Mouse (Mus musculus): ENCODE results near the gene Cluap1. TPM values are rescaled to one million over a fixed set of nuclear protein-coding genes. Genes with fewer than 3 reads are reported as not detected.
"Not testable (repeated sequence)": the region's sequence is repeated elsewhere in the genome, so short reads cannot be mapped to it uniquely, and the experiment has no call there.

The Cluap1 gene
- polyA plus RNA-seq, 1 experiment from 2014 or later, result 24.7 TPM

GRCm38 (mm10) chr16:3959261-3959660 lies 50.7 kb downstream of the Cluap1 start:
- DNase-seq (ENCODE audit: low spot score) (no peak), ATAC-seq (replicated peaks; ENCODE audit: low FRiP score) (no peak)
- 84% methylated on average over 2 of the region's 2 CpGs for WGBS
- H3K4me2 ChIP-seq (ENCODE audit: low read depth, low read length, severe bottlenecking), result no peak overlapping the region
- no peaks in the 10 kb centered on the region for H3K9me3 ChIP-seq (ENCODE audit: control insufficient read depth, low read length)
- no peaks in the 10 kb centered on the region for H3K27me3 ChIP-seq (ENCODE audit: control insufficient read depth, insufficient read depth, low read length)
- no peak overlapping the region for H3K4me3 ChIP-seq (ENCODE audit: low read depth, low read length)
- H3K9ac ChIP-seq (ENCODE audit: low read length), result no peak overlapping the region
- no peaks in the 10 kb centered on the region for H3K36me3 ChIP-seq (ENCODE audit: control insufficient read depth, insufficient read depth, low read length)
- no peaks in the 10 kb centered on the region for H3K4me1 ChIP-seq (replicated peaks; ENCODE audit: control insufficient read depth, insufficient read depth, low read length)
- no peak overlapping the region for H3K27ac ChIP-seq (ENCODE audit: low read depth, low read length)

- H3K4me3 ChIP-seq (ENCODE audit: low read depth, low read length), result no peak overlapping the region
- H3K27me3 ChIP-seq (ENCODE audit: control insufficient read depth, insufficient read depth, low read length), result no peaks in the 10 kb centered on the region
- DNase-seq (ENCODE audit: low spot score) (no peak), ATAC-seq (replicated peaks; ENCODE audit: low FRiP score) (no peak)
- no peaks in the 10 kb centered on the region for H3K9me3 ChIP-seq (ENCODE audit: control insufficient read depth, low read length)
- H3K27ac ChIP-seq (ENCODE audit: low read depth, low read length), result no peak overlapping the region
- H3K36me3 ChIP-seq (ENCODE audit: control insufficient read depth, insufficient read depth, low read length), result no peaks in the 10 kb centered on the region
- H3K9ac ChIP-seq (ENCODE audit: low read length), result no peak overlapping the region
- no peaks in the 10 kb centered on the region for H3K4me1 ChIP-seq (replicated peaks; ENCODE audit: control insufficient read depth, insufficient read depth, low read length)
- H3K4me2 ChIP-seq (ENCODE audit: low read depth, low read length, severe bottlenecking), result no peak overlapping the region
- 85% methylated on average over 10 of the region's 10 CpGs for WGBS
These were observed 56.4 kb downstream of the Cluap1 start for GRCm38 (mm10) chr16:3964990-3965389.

DNA sequence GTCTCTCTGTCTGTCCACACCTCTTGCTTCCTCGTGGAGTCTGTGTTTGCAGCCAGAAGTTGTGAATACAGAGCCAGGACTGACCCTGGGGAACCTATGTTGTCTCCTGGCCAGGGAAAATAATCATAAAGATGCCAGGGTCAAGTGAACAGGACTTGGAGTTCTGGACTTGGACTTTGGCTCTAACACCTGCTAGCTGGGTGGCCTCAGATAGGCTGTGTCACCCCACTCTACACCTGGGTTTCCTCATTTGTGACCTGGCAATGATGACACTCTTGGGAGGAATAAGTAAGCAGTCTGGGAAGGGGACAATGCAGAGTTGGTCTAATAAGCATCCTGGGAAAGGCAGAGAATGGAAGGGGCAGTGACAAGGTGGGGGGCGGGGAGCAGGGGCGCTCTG lies 56.9 kb downstream of the Cluap1 start:
- H3K27ac ChIP-seq (ENCODE audit: low read depth, low read length), result no peak overlapping the region
- no peaks in the 10 kb centered on the region for H3K9me3 ChIP-seq (ENCODE audit: control insufficient read depth, low read length)
- WGBS, result 90% methylated on average over 3 of the region's 3 CpGs
- no peak overlapping the region for H3K9ac ChIP-seq (ENCODE audit: low read length)
- no peaks in the 10 kb centered on the region for H3K27me3 ChIP-seq (ENCODE audit: control insufficient read depth, insufficient read depth, low read length)
- H3K4me3 ChIP-seq (ENCODE audit: low read depth, low read length), result no peak overlapping the region
- H3K4me1 ChIP-seq (replicated peaks; ENCODE audit: control insufficient read depth, insufficient read depth, low read length), result no peaks in the 10 kb centered on the region
- no peak for DNase-seq (ENCODE audit: low spot score)
- H3K36me3 ChIP-seq (ENCODE audit: control insufficient read depth, insufficient read depth, low read length), result no peaks in the 10 kb centered on the region
- no peak overlapping the region for H3K4me2 ChIP-seq (ENCODE audit: low read depth, low read length, severe bottlenecking)
- ATAC-seq (replicated peaks; ENCODE audit: low FRiP score), result no peak

GRCm38 (mm10) chr16:3974456-3974855 lies 65.9 kb downstream of the Cluap1 start:
- not testable (repeated sequence) for H3K27me3 ChIP-seq (ENCODE audit: control insufficient read depth, insufficient read depth, low read length); H3K4me3 ChIP-seq (ENCODE audit: low read depth, low read length); ATAC-seq (replicated peaks; ENCODE audit: low FRiP score); H3K9me3 ChIP-seq (ENCODE audit: control insufficient read depth, low read length); H3K4me2 ChIP-seq (ENCODE audit: low read depth, low read length, severe bottlenecking); H3K4me1 ChIP-seq (replicated peaks; ENCODE audit: control insufficient read depth, insufficient read depth, low read length); H3K36me3 ChIP-seq (ENCODE audit: control insufficient read depth, insufficient read depth, low read length); H3K27ac ChIP-seq (ENCODE audit: low read depth, low read length); H3K9ac ChIP-seq (ENCODE audit: low read length); DNase-seq (ENCODE audit: low spot score)
- WGBS, result 89% methylated on average over 19 of the region's 19 CpGs

GRCm38 (mm10) chr16:3975658-3976057 lies 67.1 kb downstream of the Cluap1 start:
- H3K27ac ChIP-seq (ENCODE audit: low read depth, low read length), result no peak overlapping the region
- H3K4me1 ChIP-seq (replicated peaks; ENCODE audit: control insufficient read depth, insufficient read depth, low read length), result no peaks in the 10 kb centered on the region
- no peak overlapping the region for H3K4me2 ChIP-seq (ENCODE audit: low read depth, low read length, severe bottlenecking)
- no peaks in the 10 kb centered on the region for H3K9me3 ChIP-seq (ENCODE audit: control insufficient read depth, low read length)
- no peak for ATAC-seq (replicated peaks; ENCODE audit: low FRiP score)
- H3K9ac ChIP-seq (ENCODE audit: low read length), result no peak overlapping the region
- no peak overlapping the region for H3K4me3 ChIP-seq (ENCODE audit: low read depth, low read length)
- WGBS, result 91% methylated on average over 7 of the region's 7 CpGs
- no peak for DNase-seq (ENCODE audit: low spot score)
- H3K36me3 ChIP-seq (ENCODE audit: control insufficient read depth, insufficient read depth, low read length), result peaks cover 5% of the 10 kb centered on the region; the same call in 1 of the 2 replicates
- H3K27me3 ChIP-seq (ENCODE audit: control insufficient read depth, insufficient read depth, low read length), result no peaks in the 10 kb centered on the region

DNA sequence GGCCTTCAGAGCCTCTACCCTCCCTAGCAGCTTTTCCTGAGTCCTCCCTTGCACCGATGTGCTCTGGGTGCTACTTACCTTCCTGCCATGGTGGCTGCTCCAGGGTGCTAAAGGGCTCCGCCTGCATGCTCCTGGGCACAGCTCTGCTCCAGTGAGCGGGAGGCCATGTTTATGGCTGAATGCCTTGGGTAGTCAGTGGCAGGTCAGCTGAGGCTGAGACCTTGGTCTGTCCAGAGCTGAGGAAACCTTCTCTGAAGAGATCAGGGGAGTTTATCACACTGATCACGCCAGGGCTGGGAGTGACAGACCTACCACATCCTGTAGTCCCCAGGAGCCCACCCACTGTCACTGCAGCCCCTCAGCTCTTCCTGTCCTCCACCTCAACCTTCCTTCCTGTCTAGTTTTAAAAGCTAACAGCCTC lies 67.7 kb downstream of the Cluap1 start, which contains the start of gene Nlrc3:
Nlrc3 (minus strand) TSS at position 382 of the 421 bp plus-strand sequence.
- ATAC-seq (replicated peaks; ENCODE audit: low FRiP score) (no peak), DNase-seq (ENCODE audit: low spot score) (no peak)
- Histone ChIP-seq H3K36me3 (ENCODE audit: control insufficient read depth, insufficient read depth, low read length) (peaks cover 8% of the 10 kb centered on the region; the same call in 1 of the 2 replicates), H3K9me3 (ENCODE audit: control insufficient read depth, low read length) (no peaks in the 10 kb centered on the region), H3K4me1 (replicated peaks; ENCODE audit: control insufficient read depth, insufficient read depth, low read length) (no peaks in the 10 kb centered on the region), H3K9ac (ENCODE audit: low read length) (no peak within 1 kb of the TSS), H3K27me3 (ENCODE audit: control insufficient read depth, insufficient read depth, low read length) (no peaks in the 10 kb centered on the region), H3K4me2 (ENCODE audit: low read depth, low read length, severe bottlenecking) (no peak within 1 kb of the TSS), H3K27ac (ENCODE audit: low read depth, low read length) (no peak within 1 kb of the TSS), H3K4me3 (ENCODE audit: low read depth, low read length) (no peak within 1 kb of the TSS)
- WGBS, result 73% methylated on average over 4 of the region's 4 CpGs

GRCm38 (mm10) chr16:3976712-3977111 lies 68.1 kb downstream of the Cluap1 start:
- Histone ChIP-seq H3K4me2 (ENCODE audit: low read depth, low read length, severe bottlenecking) (no peak overlapping the region), H3K27ac (ENCODE audit: low read depth, low read length) (no peak overlapping the region), H3K27me3 (ENCODE audit: control insufficient read depth, insufficient read depth, low read length) (no peaks in the 10 kb centered on the region), H3K9ac (ENCODE audit: low read length) (no peak overlapping the region), H3K4me3 (ENCODE audit: low read depth, low read length) (no peak overlapping the region), H3K9me3 (ENCODE audit: control insufficient read depth, low read length) (no peaks in the 10 kb centered on the region), H3K4me1 (replicated peaks; ENCODE audit: control insufficient read depth, insufficient read depth, low read length) (no peaks in the 10 kb centered on the region), H3K36me3 (ENCODE audit: control insufficient read depth, insufficient read depth, low read length) (peaks cover 9% of the 10 kb centered on the region; the same call in 1 of the 2 replicates)
- ATAC-seq (replicated peaks; ENCODE audit: low FRiP score), result no peak
- 57% methylated on average over 3 of the region's 3 CpGs for WGBS
- no peak for DNase-seq (ENCODE audit: low spot score)

- 95% methylated on average over 4 of the region's 4 CpGs for WGBS
- Histone ChIP-seq H3K27ac (ENCODE audit: low read depth, low read length) (no peak overlapping the region), H3K9ac (ENCODE audit: low read length) (no peak overlapping the region), H3K36me3 (ENCODE audit: control insufficient read depth, insufficient read depth, low read length) (peaks cover 9% of the 10 kb centered on the region; the same call in 1 of the 2 replicates), H3K4me2 (ENCODE audit: low read depth, low read length, severe bottlenecking) (no peak overlapping the region), H3K27me3 (ENCODE audit: control insufficient read depth, insufficient read depth, low read length) (no peaks in the 10 kb centered on the region), H3K4me3 (ENCODE audit: low read depth, low read length) (no peak overlapping the region), H3K4me1 (replicated peaks; ENCODE audit: control insufficient read depth, insufficient read depth, low read length) (no peaks in the 10 kb centered on the region), H3K9me3 (ENCODE audit: control insufficient read depth, low read length) (no peaks in the 10 kb centered on the region)
- ATAC-seq (replicated peaks; ENCODE audit: low FRiP score), result no peak
- no peak for DNase-seq (ENCODE audit: low spot score)
These were observed 73.6 kb downstream of the Cluap1 start for GRCm38 (mm10) chr16:3982173-3982572.

GRCm38 (mm10) chr16:3983146-3983700 lies 74.6 kb downstream of the Cluap1 start:
- no peak for ATAC-seq (replicated peaks; ENCODE audit: low FRiP score)
- Histone ChIP-seq H3K9ac (ENCODE audit: low read length) (no peak overlapping the region), H3K4me1 (replicated peaks; ENCODE audit: control insufficient read depth, insufficient read depth, low read length) (no peaks in the 10 kb centered on the region), H3K36me3 (ENCODE audit: control insufficient read depth, insufficient read depth, low read length) (peaks cover 9% of the 10 kb centered on the region; the same call in 1 of the 2 replicates), H3K9me3 (ENCODE audit: control insufficient read depth, low read length) (no peaks in the 10 kb centered on the region), H3K27me3 (ENCODE audit: control insufficient read depth, insufficient read depth, low read length) (no peaks in the 10 kb centered on the region), H3K27ac (ENCODE audit: low read depth, low read length) (no peak overlapping the region), H3K4me3 (ENCODE audit: low read depth, low read length) (no peak overlapping the region), H3K4me2 (ENCODE audit: low read depth, low read length, severe bottlenecking) (no peak overlapping the region)
- 49% methylated on average over 7 of the region's 7 CpGs for WGBS
- no peak for DNase-seq (ENCODE audit: low spot score)

Measured in forebrain, embryonic 11.5 days (tissue).